Mouse (Mus musculus) CH12.LX (cell line): Measurements from ENCODE around the gene Srpr.

ENCODE experiments used
- CTCF ChIP-seq, 2 experiments: IDR thresholded peaks in 1 of 2; conservative IDR thresholded peaks in 1 of 2; 2 replicates each; pipeline ENCODE4 v1.5.1; 2011 to 2012; ENCODE audit warnings: low read depth in 2 of 2, low read length in 2 of 2, improper control_type of control experiment in 1 of 2, inconsistent platforms in 1 of 2, mild to moderate bottlenecking in 1 of 2, moderate library complexity in 1 of 2
- EP300 ChIP-seq: IDR thresholded peaks from 2 replicates; pipeline ENCODE4 v1.6.1; 2011; ENCODE audit warnings: low read length, improper control_type of control experiment
- ETS1 ChIP-seq: conservative IDR thresholded peaks from 2 replicates; pipeline ENCODE4 v1.6.1; 2012; ENCODE audit warnings: low read depth, mild to moderate bottlenecking, inconsistent platforms, low read length, improper control_type of control experiment, moderate library complexity
- IRF4 ChIP-seq: IDR thresholded peaks from 2 replicates; pipeline ENCODE4 v1.6.1; 2014; ENCODE audit warnings: low read depth, mild to moderate bottlenecking, inconsistent platforms, low read length, improper control_type of control experiment
- MAX ChIP-seq: IDR thresholded peaks from 2 replicates; pipeline ENCODE4 v1.6.1; 2011; ENCODE audit warnings: low read length, improper control_type of control experiment
- NELFE ChIP-seq: IDR thresholded peaks from 2 replicates; pipeline ENCODE4 v1.6.1; 2011; ENCODE audit warnings: low read depth, low read length, improper control_type of control experiment
- POLR2A ChIP-seq: IDR thresholded peaks from 2 replicates; pipeline ENCODE4 v1.6.1; 2011; ENCODE audit warnings: low read depth, mild to moderate bottlenecking, improper control_type of control experiment, low read length
- TBP ChIP-seq: conservative IDR thresholded peaks from 2 replicates; pipeline ENCODE4 v1.6.1; 2011; ENCODE audit warnings: low read depth, low read length, improper control_type of control experiment

DNA sequence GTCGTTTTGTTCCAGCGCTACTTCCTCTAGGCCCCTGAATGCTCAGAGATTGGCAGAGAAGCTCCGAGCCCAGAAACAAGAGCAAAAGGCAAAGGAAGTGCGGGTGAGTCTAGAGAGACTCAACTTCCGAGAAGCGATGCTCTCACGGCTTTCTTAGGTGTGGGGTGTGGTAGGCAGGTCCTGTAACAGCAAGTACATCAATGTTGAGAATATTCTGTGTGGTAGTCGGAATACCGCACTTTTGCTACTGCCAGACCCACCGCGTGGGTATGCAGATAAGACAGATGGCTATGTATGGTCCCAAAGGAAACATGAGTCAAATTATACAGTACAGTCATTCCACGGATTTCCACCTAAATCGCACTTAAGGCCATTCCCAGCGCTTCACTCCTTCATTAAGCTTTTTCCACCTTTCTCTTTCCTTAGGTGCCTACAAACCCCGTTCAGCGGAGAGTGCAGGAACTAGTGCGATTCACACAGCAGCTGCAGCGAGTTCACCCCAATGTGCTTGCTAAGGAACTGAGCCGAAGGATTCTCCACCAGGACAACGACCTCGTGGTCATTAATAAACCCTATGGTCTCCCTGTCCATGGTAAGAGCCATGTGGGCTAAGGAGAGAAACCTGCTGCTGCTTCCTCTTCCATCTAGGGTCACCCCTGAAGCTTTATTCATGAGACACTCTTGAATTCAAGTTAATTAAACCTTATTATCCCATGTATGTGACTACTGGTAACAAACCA, 68.2 kb downstream of the Srpr start:
- TF ChIP-seq ETS1, result no peak
- TF ChIP-seq CTCF (conservative IDR thresholded peaks at IDR 0.05 in 1 of 2, IDR thresholded peaks at IDR 0.05 in 1 of 2; ENCODE audit: low read depth in 2 of 2, low read length in 2 of 2), result no peak
- TF ChIP-seq TBP, result no peak
- no peak for TF ChIP-seq IRF4
- no peak for TF ChIP-seq NELFE
- TF ChIP-seq POLR2A, result no peak
- TF ChIP-seq EP300, result 0 out of 2 replicates have a peak, but pooled peaks have one; percentile 3
- TF ChIP-seq MAX, result no peak
